Mouse (Mus musculus) heart, postnatal 0 days (tissue): ENCODE data around the gene Ly86.

Experiments used
- CTCF ChIP-seq: IDR thresholded peaks from 2 replicates; pipeline ENCODE4 v1.5.1; 2016; ENCODE audit warnings: antibody characterized with exemption, control low read depth, low read depth
- EP300 ChIP-seq: IDR thresholded peaks from 2 replicates; pipeline ENCODE4 v1.6.1; 2016; ENCODE audit warnings: antibody characterized with exemption, low read depth

GRCm38 (mm10) chr13:37347871-37348595, 3.0 kb downstream of the Ly86 start:
- TF ChIP-seq EP300 (no peak), CTCF (no peak)
